Mouse (Mus musculus): ENCODE data around the gene Tex47. TPM values are rescaled to one million over a fixed set of nuclear protein-coding genes. Genes with fewer than 3 reads are reported as not detected.

Tex47 gene
- polyA plus RNA-seq (2016; fragmentation: Nextera tagmentation; extraction: Ambion mirVana), result 0.27 and 0.80 TPM in 2 replicates

GRCm38 (mm10) chr5:7303819-7304218 is at the start of gene Tex47:
TSS of gene Tex47 (plus strand) at chr5:7304119.
- 95% methylated on average over 1 of the region's 1 CpGs for WGBS
- Histone ChIP-seq H3K9me3 (no peaks in the 10 kb centered on the region), H3K4me2 (replicated peaks) (no peak within 1 kb of the TSS), H3K9ac (no peak within 1 kb of the TSS), H3K4me3 (no peak within 1 kb of the TSS), H3K27ac (no peak within 1 kb of the TSS), H3K36me3 (no peaks in the 10 kb centered on the region), H3K27me3 (replicated peaks) (no peaks in the 10 kb centered on the region), H3K4me1 (no peaks in the 10 kb centered on the region)
- no peak for ATAC-seq (ENCODE audit: low FRiP score, low read depth)

- Histone ChIP-seq H3K27me3 (replicated peaks) (no peaks in the 10 kb centered on the region), H3K27ac (no peak overlapping the region), H3K4me1 (no peaks in the 10 kb centered on the region), H3K4me3 (no peak overlapping the region), H3K4me2 (replicated peaks) (no peak overlapping the region), H3K9me3 (no peaks in the 10 kb centered on the region), H3K9ac (no peak overlapping the region), H3K36me3 (no peaks in the 10 kb centered on the region)
- ATAC-seq (ENCODE audit: low FRiP score, low read depth), result no peak
- 92% methylated on average over 7 of the region's 7 CpGs for WGBS
Observed at GRCm38 (mm10) chr5:7276659-7277455, 27.1 kb upstream of the Tex47 start.

- no peak overlapping the region for H3K27ac ChIP-seq
- 91% methylated on average over 1 of the region's 1 CpGs for WGBS
- H3K4me2 ChIP-seq (replicated peaks), result no peak overlapping the region
- no peaks in the 10 kb centered on the region for H3K9me3 ChIP-seq
- no peaks in the 10 kb centered on the region for H3K36me3 ChIP-seq
- H3K4me1 ChIP-seq, result no peaks in the 10 kb centered on the region
- H3K9ac ChIP-seq, result no peak overlapping the region
- no peaks in the 10 kb centered on the region for H3K27me3 ChIP-seq (replicated peaks)
- H3K4me3 ChIP-seq, result no peak overlapping the region
- no peak for ATAC-seq (ENCODE audit: low FRiP score, low read depth)
Observed at GRCm38 (mm10) chr5:7284336-7284735, 19.6 kb upstream of the Tex47 start.

GRCm38 (mm10) chr5:7302969-7303368 is 950 bp upstream of the Tex47 start:
- H3K4me3 ChIP-seq, result no peak overlapping the region
- no peak for ATAC-seq (ENCODE audit: low FRiP score, low read depth)
- H3K27me3 ChIP-seq (replicated peaks), result no peaks in the 10 kb centered on the region

GRCm38 (mm10) chr5:7325594-7325993 is 21.7 kb downstream of the Tex47 start:
- no peak; the same call in 1 of the 2 replicates for ATAC-seq (ENCODE audit: low FRiP score, low read depth)
- Histone ChIP-seq H3K9me3 (no peaks in the 10 kb centered on the region), H3K9ac (no peak overlapping the region), H3K36me3 (no peaks in the 10 kb centered on the region), H3K4me2 (replicated peaks) (no peak overlapping the region), H3K27me3 (replicated peaks) (no peaks in the 10 kb centered on the region), H3K27ac (no peak overlapping the region), H3K4me1 (no peaks in the 10 kb centered on the region), H3K4me3 (no peak overlapping the region)
- 80% methylated on average over 4 of the region's 4 CpGs for WGBS

More at GRCm38 (mm10) chr5:7302969-7303368, 950 bp upstream of the Tex47 start:
- Histone ChIP-seq H3K4me2 (replicated peaks) (no peak overlapping the region), H3K9ac (no peak overlapping the region), H3K36me3 (no peaks in the 10 kb centered on the region), H3K27ac (no peak overlapping the region), H3K9me3 (no peaks in the 10 kb centered on the region), H3K4me1 (no peaks in the 10 kb centered on the region)
- WGBS, result 68% methylated on average over 1 of the region's 1 CpGs

GRCm38 (mm10) chr5:7344145-7345010 is 40.5 kb downstream of the Tex47 start, which contains the start of gene Zfp804b:
TSS of gene Zfp804b (minus strand) at chr5:7344756.
- peak within 1 kb of the TSS; percentile 56 for H3K9ac ChIP-seq
- peaks cover 5% of the 10 kb centered on the region; the same call in 1 of the 2 replicates for H3K4me1 ChIP-seq
- ATAC-seq (ENCODE audit: low FRiP score, low read depth), result peak; percentile 94
- peak within 1 kb of the TSS; percentile 54 for H3K4me3 ChIP-seq
- WGBS, result under 1% methylated on average over 50 of the region's 50 CpGs
- H3K27ac ChIP-seq, result no peak within 1 kb of the TSS
- no peaks in the 10 kb centered on the region for H3K9me3 ChIP-seq
- peak within 1 kb of the TSS; percentile 92 for H3K4me2 ChIP-seq (replicated peaks)
- no peaks in the 10 kb centered on the region for H3K36me3 ChIP-seq
- no peaks in the 10 kb centered on the region for H3K27me3 ChIP-seq (replicated peaks)

GRCm38 (mm10) chr5:7345011-7345389 is 41.1 kb downstream of the Tex47 start:
- H3K36me3 ChIP-seq, result no peaks in the 10 kb centered on the region
- no peak overlapping the region for H3K27ac ChIP-seq
- peaks cover 5% of the 10 kb centered on the region; the same call in 1 of the 2 replicates for H3K4me1 ChIP-seq
- no peaks in the 10 kb centered on the region for H3K9me3 ChIP-seq
- no peaks in the 10 kb centered on the region for H3K27me3 ChIP-seq (replicated peaks)
- peak; percentile 65; the same call in 1 of the 2 replicates for ATAC-seq (ENCODE audit: low FRiP score, low read depth)
- peak overlapping the region; percentile 54 for H3K4me3 ChIP-seq
- H3K4me2 ChIP-seq (replicated peaks), result peak overlapping the region; percentile 92
- H3K9ac ChIP-seq, result peak overlapping the region; percentile 56
- WGBS, result 2% methylated on average over 11 of the region's 11 CpGs

Other genes with a start within 250 kb of the Tex47 start
- 0.75 and 0.86 TPM in 2 replicates for gene Zfp804b, start 40.6 kb downstream of the Tex47 start, polyA plus RNA-seq (2016; fragmentation: Nextera tagmentation; extraction: Ambion mirVana)

Data from neural tube, embryonic 12.5 days (tissue).